Mouse (Mus musculus): Measurements from ENCODE around the gene Obp1a.

Obp1a gene

DNA sequence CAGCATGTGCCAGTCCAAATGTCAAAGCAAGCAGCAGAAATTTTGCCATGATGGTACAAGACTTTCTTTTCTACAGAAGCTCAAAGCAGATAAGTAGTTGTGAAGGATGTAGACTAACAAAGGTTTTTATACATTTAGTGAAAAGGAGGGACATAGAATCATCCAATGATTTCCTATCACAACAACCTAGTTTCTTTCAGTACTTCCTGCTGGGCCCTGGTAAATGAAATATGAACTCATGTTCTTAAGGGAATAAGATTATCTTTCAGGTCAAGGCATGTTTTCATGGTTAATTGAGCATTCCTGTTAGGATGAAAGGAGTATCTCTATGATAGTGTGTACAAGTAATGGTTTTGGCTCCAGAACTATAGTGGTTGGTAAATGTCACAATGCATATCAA is at the start of gene Obp1a:
Obp1a (minus strand) TSS at position 101 of the 400 bp plus-strand sequence.
- no peak for DNase-seq (ENCODE audit: low read depth in 1 of 2, low spot score in 2 of 2)

DNA sequence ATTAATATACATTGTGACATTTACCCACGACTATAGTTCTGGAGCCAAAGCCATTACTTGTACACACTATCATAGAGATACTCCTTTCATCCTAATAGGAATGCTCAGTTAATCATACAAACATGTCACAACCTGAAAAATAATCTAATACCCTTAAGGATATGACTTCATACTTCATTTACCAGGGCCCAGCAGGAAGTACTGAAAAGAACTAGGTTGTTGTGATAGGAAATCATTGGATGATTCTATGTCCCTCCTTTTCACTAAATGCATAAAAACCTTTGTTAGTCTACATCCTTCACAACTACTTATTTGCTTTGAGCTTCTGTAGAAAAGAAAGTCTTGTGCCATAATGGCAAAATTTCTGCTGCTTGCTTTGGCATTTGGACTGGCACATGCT is 34.0 kb upstream of the Obp1a start, which contains the start of gene Gm5938:
Gm5938 (plus strand) TSS at position 301 of the 400 bp plus-strand sequence.
- DNase-seq (ENCODE audit: low read depth in 1 of 2, low spot score in 2 of 2) = no peak
